Mouse (Mus musculus): ENCODE measurements around the gene Zfp64.

- TF ChIP-seq CTCF (IDR thresholded peaks at IDR 0.05; ENCODE audit: extremely low read depth, insufficient read depth, insufficient read length, insufficient replicate concordance) (no peak), POLR2A (IDR thresholded peaks at IDR 0.05; ENCODE audit: low read depth, low read length) (no peak)
These were observed 70.7 kb downstream of the Zfp64 start for GRCm38 (mm10) chr2:168884641-168885040.

All from spleen, adult 2 months (tissue).